Mouse (Mus musculus) erythroblast, embryonic 14.5 days (primary cell): ENCODE results near the gene Parva. TPM values are rescaled to one million over a fixed set of nuclear protein-coding genes. Genes with fewer than 3 reads are reported as not detected.

Experiments
- H3K27me3 ChIP-seq: 2 replicates; pipeline ENCODE4 v1.6.1; 2012; ENCODE audit warnings: inconsistent platforms; ENCODE audit not compliant: control insufficient read depth
- H3K36me3 ChIP-seq: 2 replicates; pipeline ENCODE4 v1.6.1; 2012; ENCODE audit warnings: mild to moderate bottlenecking, inconsistent platforms; ENCODE audit not compliant: control insufficient read depth
- H3K4me1 ChIP-seq: 2 replicates; pipeline ENCODE4 v1.6.1; 2012; ENCODE audit warnings: inconsistent platforms; ENCODE audit not compliant: control insufficient read depth
- H3K4me3 ChIP-seq: replicated peaks from 2 replicates; pipeline ENCODE3; 2012; ENCODE audit warnings: moderate library complexity, mild to moderate bottlenecking, inconsistent platforms
- H3K9me3 ChIP-seq: 2 replicates; pipeline ENCODE4 v1.6.1; 2012; ENCODE audit warnings: low read length, inconsistent platforms, mixed read lengths; ENCODE audit not compliant: control insufficient read depth
- GATA1 ChIP-seq: IDR thresholded peaks from 2 replicates; pipeline ENCODE4 v1.6.1; 2012; ENCODE audit warnings: low read length, inconsistent platforms, mixed read lengths
- TAL1 ChIP-seq: IDR thresholded peaks from 3 replicates; pipeline ENCODE4 v1.6.1; 2012; ENCODE audit warnings: low read length, inconsistent platforms, mixed read lengths
- polyA plus RNA-seq: library from polyadenylated mRNA; stranded (reverse); fragments of >175 nt; gene quantifications from 2 replicates; pipeline ENCODE4 v1.2.3, GENCODE M21; 2012

Parva gene
- polyA plus RNA-seq, 1 experiment: 0.03 TPM

- Histone ChIP-seq H3K36me3 (no peaks in the 10 kb centered on the region), H3K4me3 (no peak overlapping the region), H3K9me3 (no peaks in the 10 kb centered on the region), H3K4me1 (no peaks in the 10 kb centered on the region), H3K27me3 (no peaks in the 10 kb centered on the region)
- TF ChIP-seq TAL1: no peak
- no peak for TF ChIP-seq GATA1
Measured at GRCm38 (mm10) chr7:112502050-112502809, 74.9 kb downstream of the Parva start.

- H3K4me1 ChIP-seq: no peaks in the 10 kb centered on the region
Measured at GRCm38 (mm10) chr7:112502845-112503244, 75.5 kb downstream of the Parva start.

GRCm38 (mm10) chr7:112503448-112503847, 76.1 kb downstream of the Parva start:
- Histone ChIP-seq H3K36me3 (no peaks in the 10 kb centered on the region), H3K27me3 (no peaks in the 10 kb centered on the region), H3K4me3 (no peak overlapping the region), H3K9me3 (no peaks in the 10 kb centered on the region), H3K4me1 (no peaks in the 10 kb centered on the region)
- TF ChIP-seq GATA1 (no peak), TAL1 (no peak)

More at GRCm38 (mm10) chr7:112502845-112503244, 75.5 kb downstream of the Parva start:
- no peak for TF ChIP-seq TAL1
- no peak for TF ChIP-seq GATA1
- Histone ChIP-seq H3K27me3 (no peaks in the 10 kb centered on the region), H3K36me3 (no peaks in the 10 kb centered on the region), H3K4me3 (no peak overlapping the region), H3K9me3 (no peaks in the 10 kb centered on the region)

GRCm38 (mm10) chr7:112503917-112504316, 76.6 kb downstream of the Parva start:
- H3K4me3 ChIP-seq: no peak overlapping the region
- TF ChIP-seq GATA1 (no peak), TAL1 (no peak)
- H3K27me3 ChIP-seq: no peaks in the 10 kb centered on the region
- H3K4me1 ChIP-seq: no peaks in the 10 kb centered on the region
- H3K36me3 ChIP-seq: no peaks in the 10 kb centered on the region
- no peaks in the 10 kb centered on the region for H3K9me3 ChIP-seq

- Histone ChIP-seq H3K36me3 (no peaks in the 10 kb centered on the region), H3K9me3 (no peaks in the 10 kb centered on the region), H3K27me3 (no peaks in the 10 kb centered on the region), H3K4me3 (no peak overlapping the region), H3K4me1 (no peaks in the 10 kb centered on the region)
- TF ChIP-seq GATA1 (no peak), TAL1 (no peak)
Measured at GRCm38 (mm10) chr7:112509107-112509506, 81.8 kb downstream of the Parva start.

GRCm38 (mm10) chr7:112510336-112511048, 83.2 kb downstream of the Parva start:
- H3K36me3 ChIP-seq: no peaks in the 10 kb centered on the region
- H3K27me3 ChIP-seq: no peaks in the 10 kb centered on the region
- no peak for TF ChIP-seq TAL1
- no peak for TF ChIP-seq GATA1
- no peak overlapping the region for H3K4me3 ChIP-seq
- no peaks in the 10 kb centered on the region for H3K9me3 ChIP-seq
- no peaks in the 10 kb centered on the region for H3K4me1 ChIP-seq

- Histone ChIP-seq H3K36me3 (no peaks in the 10 kb centered on the region), H3K9me3 (no peaks in the 10 kb centered on the region), H3K27me3 (no peaks in the 10 kb centered on the region), H3K4me3 (no peak overlapping the region), H3K4me1 (no peaks in the 10 kb centered on the region)
- TF ChIP-seq TAL1: no peak
- no peak for TF ChIP-seq GATA1
Measured at GRCm38 (mm10) chr7:112511309-112511708, 84.0 kb downstream of the Parva start.

GRCm38 (mm10) chr7:112512257-112512656, 85.0 kb downstream of the Parva start:
- Histone ChIP-seq H3K4me3 (no peak overlapping the region), H3K27me3 (no peaks in the 10 kb centered on the region), H3K36me3 (no peaks in the 10 kb centered on the region), H3K4me1 (no peaks in the 10 kb centered on the region), H3K9me3 (no peaks in the 10 kb centered on the region)
- TF ChIP-seq TAL1 (no peak), GATA1 (no peak)

- H3K27me3 ChIP-seq: no peaks in the 10 kb centered on the region
Measured at GRCm38 (mm10) chr7:112512895-112513294, 85.6 kb downstream of the Parva start.

GRCm38 (mm10) chr7:112514636-112515193, 87.4 kb downstream of the Parva start:
- Histone ChIP-seq H3K36me3 (no peaks in the 10 kb centered on the region), H3K27me3 (no peaks in the 10 kb centered on the region), H3K4me3 (no peak overlapping the region), H3K4me1 (no peaks in the 10 kb centered on the region), H3K9me3 (no peaks in the 10 kb centered on the region)
- TF ChIP-seq GATA1: no peak
- no peak for TF ChIP-seq TAL1

More at GRCm38 (mm10) chr7:112512895-112513294, 85.6 kb downstream of the Parva start:
- no peaks in the 10 kb centered on the region for H3K36me3 ChIP-seq
- no peaks in the 10 kb centered on the region for H3K9me3 ChIP-seq
- TF ChIP-seq TAL1 (no peak), GATA1 (no peak)
- H3K4me3 ChIP-seq: no peak overlapping the region
- no peaks in the 10 kb centered on the region for H3K4me1 ChIP-seq
